Mouse (Mus musculus) erythroblast, adult 5-6 weeks (primary cell): ENCODE measurements around the gene Chad. TPM values are rescaled to one million over a fixed set of nuclear protein-coding genes. Genes with fewer than 3 reads are reported as not detected.

Experiments used
- ATAC-seq: replicated peaks from 2 replicates; pipeline ENCODE4 v1.8.0; 2016; ENCODE audit warnings: moderate number of reproducible peaks, mild to moderate bottlenecking, moderate TSS enrichment, inconsistent platforms; ENCODE audit not compliant: poor library complexity, low FRiP score, severe bottlenecking
- total RNA-seq, 2 experiments: library from RNA; stranded (forward) in 1 of 2; stranded (reverse) in 1 of 2; fragments of 150-400 nt in 1 of 2; fragments of 200-764, 138-1000 nt in 1 of 2; gene quantifications; 2 replicates each; pipeline versions ENCODE4 v1.2.3 to v1.2.4; 2015 to 2017; ENCODE audit warnings: low replicate concordance in 2 of 2

Gene Chad
- total RNA-seq, 2 experiments from 2014 or later: not detected

- ATAC-seq: no peak
These were observed 1.5 kb upstream of the Chad start for GRCm38 (mm10) chr11:94563383-94563782.

- no peak for ATAC-seq
These were observed 1.0 kb upstream of the Chad start for GRCm38 (mm10) chr11:94563821-94564220.

GRCm38 (mm10) chr11:94565151-94565479 is 268 bp downstream of the Chad start:
- ATAC-seq: no peak

GRCm38 (mm10) chr11:94566534-94566933 is 1.7 kb downstream of the Chad start:
- ATAC-seq: no peak

- no peak for ATAC-seq
These were observed 2.5 kb downstream of the Chad start for GRCm38 (mm10) chr11:94567326-94567725.

GRCm38 (mm10) chr11:94570612-94571011 is 5.8 kb downstream of the Chad start:
- no peak for ATAC-seq

- ATAC-seq: no peak
These were observed 7.0 kb downstream of the Chad start for GRCm38 (mm10) chr11:94571850-94572249.

GRCm38 (mm10) chr11:94574560-94574959 is 9.7 kb downstream of the Chad start:
- ATAC-seq: no peak

GRCm38 (mm10) chr11:94575036-94575435 is 10.2 kb downstream of the Chad start:
- no peak for ATAC-seq

- no peak for ATAC-seq
These were observed 11.5 kb downstream of the Chad start for GRCm38 (mm10) chr11:94576361-94576760.

- no peak for ATAC-seq
These were observed 15.4 kb downstream of the Chad start for GRCm38 (mm10) chr11:94580111-94580740.

- no peak for ATAC-seq
These were observed 20.2 kb downstream of the Chad start for GRCm38 (mm10) chr11:94585091-94585490.

- no peak for ATAC-seq
These were observed 22.7 kb downstream of the Chad start for GRCm38 (mm10) chr11:94587511-94587910.

- ATAC-seq: no peak; the same call in 1 of the 2 replicates
These were observed 31.5 kb downstream of the Chad start for GRCm38 (mm10) chr11:94596311-94596852.

- ATAC-seq: no peak
These were observed 32.5 kb downstream of the Chad start for GRCm38 (mm10) chr11:94597319-94597718.

- ATAC-seq: no peak
These were observed 33.7 kb downstream of the Chad start for GRCm38 (mm10) chr11:94598437-94599120.

- ATAC-seq: no peak
These were observed 35.6 kb downstream of the Chad start for GRCm38 (mm10) chr11:94600447-94600846.

GRCm38 (mm10) chr11:94601321-94602281 is 36.8 kb downstream of the Chad start, which contains the start of gene Acsf2:
Gene Acsf2, minus strand, starts transcription at chr11:94601871.
- no peak for ATAC-seq

GRCm38 (mm10) chr11:94602356-94602955 is 37.6 kb downstream of the Chad start:
- ATAC-seq: no peak
